Mouse (Mus musculus) lung, postnatal 0 days (tissue): ENCODE measurements at regions not wholly inside any gene's neighbourhood (a gene's known extent, or its start where the extent isn't known, plus 50 kb on each side); places are given as distances from the start of the nearest gene placed in this dataset.

Source experiments
- CTCF ChIP-seq: IDR thresholded peaks from 2 replicates; pipeline ENCODE4 v1.5.1; 2016; ENCODE audit warnings: antibody characterized with exemption, mild to moderate bottlenecking
- EP300 ChIP-seq: IDR thresholded peaks from 2 replicates; pipeline ENCODE4 v1.6.1; 2016; ENCODE audit warnings: antibody characterized with exemption, mild to moderate bottlenecking, control low read depth

- no peak for TF ChIP-seq EP300
- TF ChIP-seq CTCF: no peak
These were observed 179.2 kb upstream of the Tas2r134 start for GRCm38 (mm10) chr2:51448121-51448520.
